Mouse (Mus musculus): ENCODE data around the gene Dennd4a. TPM values are rescaled to one million over a fixed set of nuclear protein-coding genes. Genes with fewer than 3 reads are reported as not detected.

Dennd4a gene
- polyA plus RNA-seq, 1 experiment from 2014 or later = 12.0 TPM

- 80% methylated on average over 10 of the region's 10 CpGs for WGBS
Measured at GRCm38 (mm10) chr9:64792379-64793274, 18.5 kb upstream of the Dennd4a start.

GRCm38 (mm10) chr9:64793275-64793590, 17.9 kb upstream of the Dennd4a start:
- Histone ChIP-seq H3K4me1 (no peaks in the 10 kb centered on the region), H3K4me2 (no peak overlapping the region), H3K27ac (no peak overlapping the region), H3K4me3 (no peak overlapping the region), H3K9me3 (no peaks in the 10 kb centered on the region), H3K27me3 (replicated peaks) (no peaks in the 10 kb centered on the region), H3K9ac (no peak overlapping the region), H3K36me3 (replicated peaks) (no peaks in the 10 kb centered on the region)
- no peak for ATAC-seq (replicated peaks)

More at GRCm38 (mm10) chr9:64792379-64793274, 18.5 kb upstream of the Dennd4a start:
- Histone ChIP-seq H3K27ac (no peak overlapping the region), H3K9me3 (no peaks in the 10 kb centered on the region), H3K4me1 (no peaks in the 10 kb centered on the region), H3K36me3 (replicated peaks) (no peaks in the 10 kb centered on the region), H3K9ac (no peak overlapping the region), H3K4me3 (no peak overlapping the region), H3K4me2 (no peak overlapping the region), H3K27me3 (replicated peaks) (no peaks in the 10 kb centered on the region)
- no peak for ATAC-seq (replicated peaks)

GRCm38 (mm10) chr9:64793794-64794193, 17.3 kb upstream of the Dennd4a start:
- Histone ChIP-seq H3K27ac (no peak overlapping the region), H3K27me3 (replicated peaks) (no peaks in the 10 kb centered on the region), H3K4me2 (no peak overlapping the region), H3K4me3 (no peak overlapping the region), H3K36me3 (replicated peaks) (no peaks in the 10 kb centered on the region), H3K9ac (no peak overlapping the region), H3K9me3 (no peaks in the 10 kb centered on the region), H3K4me1 (no peaks in the 10 kb centered on the region)
- no peak for ATAC-seq (replicated peaks)
- 81% methylated on average over 3 of the region's 3 CpGs for WGBS

- Histone ChIP-seq H3K36me3 (replicated peaks) (no peaks in the 10 kb centered on the region), H3K4me3 (no peak overlapping the region), H3K9ac (no peak overlapping the region), H3K4me1 (no peaks in the 10 kb centered on the region), H3K27me3 (replicated peaks) (no peaks in the 10 kb centered on the region), H3K9me3 (no peaks in the 10 kb centered on the region), H3K27ac (no peak overlapping the region), H3K4me2 (no peak overlapping the region)
- ATAC-seq (replicated peaks) = no peak
- WGBS = 77% methylated on average over 6 of the region's 6 CpGs
Measured at GRCm38 (mm10) chr9:64794448-64795420, 16.4 kb upstream of the Dennd4a start.

DNA sequence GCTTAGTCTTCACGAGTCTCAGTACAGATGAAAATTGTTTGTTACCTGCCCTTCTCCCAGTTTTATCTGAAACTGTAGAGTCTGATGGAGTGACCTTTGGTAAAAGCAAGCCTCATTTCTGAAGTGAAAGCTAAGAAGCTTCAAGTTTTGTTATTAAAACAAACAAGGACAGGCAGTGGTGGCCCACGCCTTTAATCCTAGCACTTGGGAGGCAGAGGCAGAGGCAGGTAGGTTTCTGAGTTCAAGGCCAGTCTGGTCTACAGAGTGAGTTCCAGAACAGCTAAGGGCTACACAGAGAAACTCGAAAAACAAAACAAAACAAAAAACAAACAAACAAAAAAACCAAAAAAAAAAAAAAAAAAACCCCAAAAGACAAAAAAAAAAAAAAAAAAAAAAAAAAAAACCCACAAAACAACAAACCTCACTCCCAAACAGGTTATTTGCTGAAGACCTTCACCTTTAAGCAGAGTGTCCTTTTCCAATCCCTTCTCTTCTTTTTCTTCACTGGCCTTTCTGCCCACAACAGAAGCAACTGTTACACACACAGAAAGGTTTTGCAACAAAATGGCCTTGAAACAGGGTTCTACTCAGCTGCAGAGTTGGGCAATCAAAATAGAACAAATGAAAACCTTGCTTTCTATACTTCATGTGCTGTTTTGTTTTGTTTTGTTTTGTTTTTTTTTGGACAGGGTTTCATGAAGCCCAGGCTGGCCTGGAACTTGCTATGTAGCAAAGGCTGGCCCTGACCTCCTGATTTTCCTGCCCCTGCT, 15.1 kb upstream of the Dennd4a start:
- ATAC-seq (replicated peaks) = no peak
- H3K9ac ChIP-seq = no peak overlapping the region
- no peaks in the 10 kb centered on the region for H3K36me3 ChIP-seq (replicated peaks)
- H3K4me3 ChIP-seq = no peak overlapping the region
- H3K4me2 ChIP-seq = no peak overlapping the region
- no peaks in the 10 kb centered on the region for H3K9me3 ChIP-seq
- 71% methylated on average over 3 of the region's 3 CpGs for WGBS
- no peak overlapping the region for H3K27ac ChIP-seq
- no peaks in the 10 kb centered on the region for H3K4me1 ChIP-seq
- no peaks in the 10 kb centered on the region for H3K27me3 ChIP-seq (replicated peaks)

- Histone ChIP-seq H3K4me2 (no peak overlapping the region), H3K4me1 (no peaks in the 10 kb centered on the region), H3K36me3 (replicated peaks) (no peaks in the 10 kb centered on the region), H3K27ac (no peak overlapping the region), H3K4me3 (no peak overlapping the region), H3K9ac (no peak overlapping the region), H3K27me3 (replicated peaks) (no peaks in the 10 kb centered on the region), H3K9me3 (no peaks in the 10 kb centered on the region)
- no peak for ATAC-seq (replicated peaks)
- 90% methylated on average over 4 of the region's 4 CpGs for WGBS
Measured at GRCm38 (mm10) chr9:64797392-64797791, 13.7 kb upstream of the Dennd4a start.

DNA sequence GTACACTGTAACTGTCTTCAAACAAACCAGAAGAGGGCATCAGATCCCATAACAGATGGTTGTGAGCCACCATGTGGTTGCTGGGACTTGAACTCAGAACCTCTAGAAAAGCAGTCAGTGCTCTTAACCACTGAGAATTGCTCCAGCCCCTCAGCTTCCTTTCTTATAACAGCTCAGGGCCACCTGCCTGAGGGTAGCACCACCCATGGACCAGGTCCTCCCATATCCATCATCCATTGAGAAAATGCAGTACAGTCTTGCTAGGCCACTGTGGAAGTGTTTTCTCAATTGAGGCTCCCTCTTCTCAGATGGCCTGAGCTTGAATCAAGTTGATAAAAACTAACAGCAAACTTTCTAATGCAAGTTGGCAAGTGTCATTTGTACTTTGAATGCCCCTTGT, 13.0 kb upstream of the Dennd4a start:
- H3K27me3 ChIP-seq (replicated peaks) = no peaks in the 10 kb centered on the region
- no peaks in the 10 kb centered on the region for H3K9me3 ChIP-seq
- no peaks in the 10 kb centered on the region for H3K36me3 ChIP-seq (replicated peaks)
- no peak for ATAC-seq (replicated peaks)
- no peak overlapping the region for H3K27ac ChIP-seq
- H3K4me2 ChIP-seq = no peak overlapping the region
- H3K9ac ChIP-seq = no peak overlapping the region
- no peaks in the 10 kb centered on the region for H3K4me1 ChIP-seq
- H3K4me3 ChIP-seq = no peak overlapping the region

- no peaks in the 10 kb centered on the region for H3K27me3 ChIP-seq (replicated peaks)
- ATAC-seq (replicated peaks) = no peak
- H3K4me1 ChIP-seq = no peaks in the 10 kb centered on the region
- no peaks in the 10 kb centered on the region for H3K36me3 ChIP-seq (replicated peaks)
- H3K4me2 ChIP-seq = no peak overlapping the region
- no peak overlapping the region for H3K4me3 ChIP-seq
- H3K9me3 ChIP-seq = no peaks in the 10 kb centered on the region
- WGBS = 80% methylated on average over 1 of the region's 2 CpGs
- no peak overlapping the region for H3K27ac ChIP-seq
- H3K9ac ChIP-seq = no peak overlapping the region
Measured at GRCm38 (mm10) chr9:64798859-64799258, 12.3 kb upstream of the Dennd4a start.

DNA sequence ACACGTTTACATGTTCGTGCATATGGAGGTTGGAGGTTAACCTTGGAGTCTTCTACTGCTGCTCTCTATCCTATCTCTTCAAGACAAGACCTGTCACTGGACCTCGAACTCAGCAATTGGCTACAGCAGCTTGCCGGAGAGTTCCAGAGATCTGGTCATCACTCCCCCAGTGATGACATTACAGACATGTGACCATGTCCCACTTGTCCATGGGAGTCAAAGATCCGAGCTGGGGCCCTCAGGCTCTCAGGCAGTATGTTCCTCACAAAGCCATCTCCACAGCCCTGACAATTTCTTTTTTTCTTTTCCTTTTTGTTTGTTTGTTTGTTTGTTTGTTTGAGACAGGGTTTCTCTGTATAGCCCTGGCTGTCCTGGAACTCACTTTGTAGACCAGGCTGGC, 11.6 kb upstream of the Dennd4a start:
- 95% methylated on average over 5 of the region's 5 CpGs for WGBS
- Histone ChIP-seq H3K36me3 (replicated peaks) (no peaks in the 10 kb centered on the region), H3K9ac (no peak overlapping the region), H3K4me3 (no peak overlapping the region), H3K27me3 (replicated peaks) (no peaks in the 10 kb centered on the region), H3K4me2 (no peak overlapping the region), H3K4me1 (no peaks in the 10 kb centered on the region), H3K27ac (no peak overlapping the region), H3K9me3 (no peaks in the 10 kb centered on the region)
- no peak for ATAC-seq (replicated peaks)

DNA sequence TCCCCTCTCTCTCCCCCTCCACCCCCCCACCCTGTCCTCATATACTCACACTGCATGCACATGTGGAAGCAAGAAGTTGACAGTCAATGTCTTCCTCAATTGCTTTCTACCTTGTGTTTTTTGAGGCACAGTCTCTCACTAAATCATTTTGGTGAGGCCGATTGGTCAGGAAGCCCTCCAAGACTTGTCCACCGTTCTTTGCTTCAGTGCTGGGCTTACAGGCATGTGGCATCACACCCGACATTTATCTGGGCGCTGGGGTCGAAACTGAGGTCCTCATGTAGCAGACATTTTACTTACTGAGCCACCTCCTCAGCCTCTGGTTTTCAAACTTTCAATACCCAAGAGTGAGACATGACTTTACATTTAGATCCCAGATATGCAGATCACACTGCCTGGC, 8.6 kb upstream of the Dennd4a start:
- H3K27ac ChIP-seq = no peak overlapping the region
- no peak for ATAC-seq (replicated peaks)
- WGBS = 87% methylated on average over 5 of the region's 5 CpGs
- no peak overlapping the region for H3K9ac ChIP-seq
- H3K4me3 ChIP-seq = no peak overlapping the region
- H3K4me1 ChIP-seq = no peaks in the 10 kb centered on the region
- H3K4me2 ChIP-seq = no peak overlapping the region
- no peaks in the 10 kb centered on the region for H3K27me3 ChIP-seq (replicated peaks)
- H3K36me3 ChIP-seq (replicated peaks) = no peaks in the 10 kb centered on the region
- H3K9me3 ChIP-seq = no peaks in the 10 kb centered on the region

DNA sequence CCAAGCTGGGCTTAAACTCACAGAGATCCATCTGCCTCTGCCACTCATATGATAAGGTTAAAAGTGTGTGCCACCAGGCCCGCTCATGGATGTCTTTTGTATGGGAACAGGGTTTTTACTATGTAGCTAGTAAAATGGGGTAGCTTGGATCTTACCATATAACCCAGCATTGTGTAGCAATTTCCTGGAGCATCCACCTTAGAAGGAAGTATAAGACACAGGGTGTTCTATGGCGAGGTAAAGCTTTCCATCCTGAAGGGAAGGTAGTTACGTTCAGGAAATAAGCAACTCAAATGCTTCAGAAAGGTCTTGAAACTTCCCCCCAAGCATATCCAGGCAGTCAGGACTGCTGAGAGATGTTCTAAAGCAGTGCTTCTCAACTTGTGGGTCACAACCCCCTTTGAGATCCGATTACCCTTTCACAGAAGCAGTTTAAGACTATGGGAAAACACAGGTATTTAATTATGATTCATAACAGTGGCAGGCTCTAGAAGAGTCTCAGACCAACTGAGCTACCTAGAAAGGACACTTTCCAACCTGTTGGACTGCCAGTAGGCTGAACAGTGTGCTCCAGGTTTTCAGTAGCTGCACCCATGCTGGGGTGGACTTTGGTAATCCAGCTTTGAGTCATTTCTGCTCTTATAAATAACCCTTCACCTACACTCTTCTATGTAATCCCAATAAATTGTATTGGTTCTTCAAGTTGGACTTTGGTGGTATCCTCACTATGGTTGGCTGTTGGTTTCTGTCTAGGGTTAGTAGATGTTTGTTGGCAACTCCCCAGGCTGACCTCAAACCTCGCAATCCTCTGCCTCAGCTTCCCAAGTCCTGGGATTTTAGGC, 7.5 kb upstream of the Dennd4a start:
- ATAC-seq (replicated peaks) = no peak
- WGBS = 91% methylated on average over 5 of the region's 5 CpGs
- H3K4me2 ChIP-seq = no peak overlapping the region

More for the DNA sequence above, 7.5 kb upstream of the Dennd4a start:
- Histone ChIP-seq H3K9ac (no peak overlapping the region), H3K9me3 (no peaks in the 10 kb centered on the region), H3K36me3 (replicated peaks) (no peaks in the 10 kb centered on the region), H3K4me1 (no peaks in the 10 kb centered on the region), H3K4me3 (no peak overlapping the region), H3K27ac (no peak overlapping the region), H3K27me3 (replicated peaks) (no peaks in the 10 kb centered on the region)
